Mouse (Mus musculus) cerebellum, postnatal 10 days (tissue): ENCODE results near the gene Rdh11.

Experiments used
- DNase-seq, 2 experiments: peaks; one replicate each; pipeline ENCODE4 v3.0.0; 2021; ENCODE audit warnings: mixed read lengths in 2 of 2

The Rdh11 gene

GRCm38 (mm10) chr12:79138999-79139398 lies 53.1 kb downstream of the Rdh11 start:
- DNase-seq, result no peak

GRCm38 (mm10) chr12:79136949-79137348 lies 55.1 kb downstream of the Rdh11 start:
- no peak for DNase-seq

- no peak for DNase-seq
Measured at GRCm38 (mm10) chr12:79135105-79135504, 57.0 kb downstream of the Rdh11 start.

GRCm38 (mm10) chr12:79134676-79135075 lies 57.4 kb downstream of the Rdh11 start:
- DNase-seq, result no peak

GRCm38 (mm10) chr12:79131706-79132460 lies 60.2 kb downstream of the Rdh11 start:
- DNase-seq, result peak in 1 of 2 experiments; percentile 22

GRCm38 (mm10) chr12:79131178-79131675 lies 60.9 kb downstream of the Rdh11 start:
- peak; percentile 41 to 55 for DNase-seq

- DNase-seq, result peak; percentile 89 to 90
Measured at GRCm38 (mm10) chr12:79130299-79131177, 61.6 kb downstream of the Rdh11 start, which contains the start of gene Arg2. Arg2 (plus strand) TSS chr12:79130777.
